8 mouse cellular contexts compared by ENCODE assay signal in the genomic region with DNA sequence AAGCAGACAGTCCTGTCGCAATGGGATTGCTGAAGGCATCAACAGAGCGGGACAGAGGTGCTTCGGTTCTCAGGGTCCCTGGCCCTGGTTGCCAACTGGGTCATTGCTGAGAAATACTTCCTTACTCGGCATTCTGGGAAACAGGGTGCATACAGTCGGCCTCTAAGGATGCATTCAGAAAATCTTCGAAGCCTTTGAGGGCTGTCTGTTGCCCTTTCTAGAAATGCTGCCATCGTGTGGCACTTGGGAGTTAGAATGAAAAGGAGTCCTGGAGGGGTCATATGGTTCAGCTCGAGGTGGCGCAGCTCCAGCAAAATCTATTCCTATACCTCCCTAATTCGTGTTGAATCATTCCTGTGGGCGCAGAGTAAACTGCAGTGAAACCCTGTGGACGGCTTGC. TPM values are rescaled to one million over a fixed set of nuclear protein-coding genes. Genes with fewer than 3 reads are reported as not detected.
DNase-seq lines count a peak whose midpoint lies in the region; ATAC-seq and TF ChIP-seq lines count a peak whose summit lies in the region.

No protein-coding gene starts in this region.

- TF ChIP-seq EP300 in heart, adult 2 months (IDR thresholded peaks at IDR 0.05; ENCODE audit: insufficient read depth, low read depth, low read length), result no peak

- peak in 1 of 2 experiments; percentile 23 for DNase-seq in heart, adult 2 months
- DNase-seq in heart, adult 8-10 months (ENCODE audit: low spot score), result no peak
- DNase-seq in 416B (ENCODE audit: low read depth), result peak; percentile 82
- peak; percentile 45 to 58 for DNase-seq in adrenal gland, postnatal 36 days
- DNase-seq in kidney, adult 9 months, result peak; percentile 74

- H3K36me3 ChIP-seq in heart, adult 2 months (ENCODE audit: control insufficient read depth, insufficient read depth, low read length), result no peaks in the 10 kb centered on the region
- no peaks in the 10 kb centered on the region for H3K36me3 ChIP-seq in forebrain, embryonic 16.5 days (ENCODE audit: control insufficient read depth, insufficient read depth)

- peak; percentile 62 for TF ChIP-seq CTCF in heart, adult 2 months (IDR thresholded peaks at IDR 0.05)

- H3K27ac ChIP-seq in heart, adult 2 months, result no peak overlapping the region
- H3K27ac ChIP-seq in forebrain, embryonic 16.5 days (ENCODE audit: low read length), result no peak overlapping the region

- WGBS in heart, adult 2 months, result 32% methylated on average over 12 of the region's 12 CpGs
- 48% methylated on average over 12 of the region's 12 CpGs for WGBS in forebrain, embryonic 16.5 days

- no peaks in the 10 kb centered on the region for H3K9me3 ChIP-seq in forebrain, embryonic 16.5 days (ENCODE audit: control insufficient read depth, low read length)

- H3K9ac ChIP-seq in heart, adult 2 months (ENCODE audit: low read depth, low read length), result no peak overlapping the region
- no peak overlapping the region for H3K9ac ChIP-seq in forebrain, embryonic 16.5 days (replicated peaks; ENCODE audit: low read depth, low read length)

- intact Hi-C loops in heart, adult 2 months (cut with DNase I), result loop anchor here (5.0 kb wide), 2 partner anchors 91 to 216 kb away; no protein-coding TSS in a partner anchor

- no peak for TF ChIP-seq POLR2A in heart, adult 2 months (IDR thresholded peaks at IDR 0.05; ENCODE audit: insufficient read depth, low read depth, low read length)

- H3K79me2 ChIP-seq in heart, adult 2 months (replicated peaks; ENCODE audit: control insufficient read depth, insufficient read depth, low read length), result no peaks in the 10 kb centered on the region

- H3K27me3 ChIP-seq in heart, adult 2 months (ENCODE audit: control insufficient read depth, insufficient read depth, low read length), result 0 out of 2 replicates have a peak, but pooled peaks cover 2% of the 10 kb centered on the region
- no peaks in the 10 kb centered on the region for H3K27me3 ChIP-seq in forebrain, embryonic 16.5 days (replicated peaks; ENCODE audit: control insufficient read depth, insufficient read depth, low read length)

- H3K4me3 ChIP-seq in heart, adult 2 months, result no peak overlapping the region
- H3K4me3 ChIP-seq in forebrain, embryonic 16.5 days (replicated peaks; ENCODE audit: low read length), result no peak overlapping the region

- H3K4me2 ChIP-seq in forebrain, embryonic 16.5 days (ENCODE audit: low read length), result no peak overlapping the region

- peak; percentile 43 for ATAC-seq in megakaryocyte progenitor cell, adult 5-6 weeks (replicated peaks; ENCODE audit: poor library complexity)
- no peak for ATAC-seq in CD4-positive, CD25-positive, alpha-beta regulatory T cell, adult 4 months
- ATAC-seq in forebrain, embryonic 16.5 days, result no peak

- H3K4me1 ChIP-seq in heart, adult 2 months (ENCODE audit: control insufficient read depth, insufficient read depth, low read length), result no peaks in the 10 kb centered on the region; the same call in 1 of the 2 replicates
- no peaks in the 10 kb centered on the region; the same call in 1 of the 2 replicates for H3K4me1 ChIP-seq in forebrain, embryonic 16.5 days (replicated peaks; ENCODE audit: control insufficient read depth, insufficient read depth, low read length)

RNA-seq across cellular contexts. Expression of gene Spp1, which starts 2.0 kb away (rescaled TPM):
- under 1 TPM; 0.36 to 0.39 TPM for total RNA-seq in heart, adult 2 months (2021)
- 1.7 and 2.1 TPM in 2 replicates for polyA plus RNA-seq in heart, adult 2 months (2012; rRNA removed)
- total RNA-seq in heart, adult 8-10 months (2022), result under 1 TPM in 3 of 4 experiments, not detected in 1; 0.30 to 0.80 (median 0.37) TPM
- 100 to 1,000 TPM; 126 to 196 TPM for total RNA-seq in adrenal gland, postnatal 36 days (2021)
- 9.5 and 10.5 TPM in 2 replicates for total RNA-seq in megakaryocyte progenitor cell, adult 5-6 weeks (2015)
- total RNA-seq in megakaryocyte progenitor cell, adult 5-6 weeks (2017), result 4.7 and 5.9 TPM in 2 replicates
- 1 to 10 TPM in 1 of 2 experiments, not detected in 1; 2.7 TPM for polyA plus RNA-seq in CD4-positive, CD25-positive, alpha-beta regulatory T cell, adult 4 months (2017; shearing (Covaris generic))
- polyA plus RNA-seq in forebrain, embryonic 16.5 days (2015; fragmentation: Nextera tagmentation; extraction: Ambion mirVana), result 12.1 and 43.3 TPM in 2 replicates

RNA-seq across cellular contexts. Expression of gene Pkd2, which starts 26.4 kb away (rescaled TPM):
- total RNA-seq in heart, adult 2 months (2021), result 10 to 100 TPM; 21.0 to 21.1 TPM
- polyA plus RNA-seq in heart, adult 2 months (2012; rRNA removed), result 12.0 and 21.8 TPM in 2 replicates
- total RNA-seq in heart, adult 8-10 months (2022), result 10 to 100 TPM; 17.0 to 18.9 (median 18.2) TPM
- total RNA-seq in adrenal gland, postnatal 36 days (2021), result 10 to 100 TPM; 43.4 to 44.1 TPM
- total RNA-seq in megakaryocyte progenitor cell, adult 5-6 weeks (2015), result 2.3 and 2.4 TPM in 2 replicates
- total RNA-seq in megakaryocyte progenitor cell, adult 5-6 weeks (2017), result 2.0 and 3.8 TPM in 2 replicates
- under 1 TPM; 0.05 to 0.15 TPM for polyA plus RNA-seq in CD4-positive, CD25-positive, alpha-beta regulatory T cell, adult 4 months (2017; shearing (Covaris generic))
- polyA plus RNA-seq in forebrain, embryonic 16.5 days (2015; fragmentation: Nextera tagmentation; extraction: Ambion mirVana), result 7.0 and 7.8 TPM in 2 replicates

Comparison
In these comparisons a context has a peak if more than half of its experiments do, and no peak if none do; other contexts are left out.
1. RNA of gene Spp1, which starts 2.0 kb away (total RNA-seq): 126 to 196 TPM in adrenal gland, postnatal 36 days; 4.7 to 10.5 TPM in megakaryocyte progenitor cell, adult 5-6 weeks, 0.36 to 0.39 TPM in heart, adult 2 months and 0.30 to 0.80 TPM in heart, adult 8-10 months; every median in the first group is over 10 times any median in the second.